Comparison of ENCODE assay signal across 11 mouse cellular contexts in the genomic region with DNA sequence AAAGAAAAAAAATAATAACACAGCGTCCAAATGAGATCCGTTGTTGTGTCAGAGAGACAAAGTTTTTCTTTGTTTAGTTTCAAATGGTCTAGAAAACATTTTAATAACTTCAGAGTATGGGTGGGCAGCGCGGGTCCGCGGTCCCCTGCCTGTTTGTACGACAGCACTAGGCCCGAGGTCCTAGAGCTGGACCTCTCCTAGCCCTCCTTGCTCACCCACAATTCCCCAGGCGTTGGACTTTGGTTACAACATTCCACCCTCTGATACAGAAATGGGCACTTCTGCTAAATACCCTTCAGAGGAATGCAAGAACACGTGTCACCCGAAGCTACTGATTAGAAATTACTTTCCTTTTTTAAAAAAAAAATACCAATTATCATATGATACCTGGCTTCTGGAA.
DNase-seq lines count a peak whose midpoint lies in the region; ATAC-seq and TF ChIP-seq lines count a peak whose summit lies in the region.
"Had no signal": no experiment of that assay in that cellular context is flagged by ENCODE, and none has a peak within 500 bp of the region (broad histone marks: within the 10 kb centered on the region; RNA-seq: fewer than 3 reads in every experiment).

No protein-coding gene starts in this region.

- H3K36me3 ChIP-seq in heart, embryonic 11.5 days (ENCODE audit: control insufficient read depth, insufficient read depth, low read length), result no peaks in the 10 kb centered on the region; the same call in 1 of the 2 replicates
- H3K36me3 ChIP-seq in stomach, embryonic 14.5 days (ENCODE audit: control insufficient read depth, insufficient read depth, low read length), result no peaks in the 10 kb centered on the region; the same call in 1 of the 2 replicates
- no peaks in the 10 kb centered on the region for H3K36me3 ChIP-seq in stomach, postnatal 0 days (ENCODE audit: control insufficient read depth, insufficient read depth, low read length)
- 0 out of 2 replicates have a peak, but pooled peaks cover under 1% of the 10 kb centered on the region for H3K36me3 ChIP-seq in limb, embryonic 10.5 days

- no peak overlapping the region for H3K27ac ChIP-seq in heart, embryonic 11.5 days (ENCODE audit: low read depth, low read length)
- no peak overlapping the region for H3K27ac ChIP-seq in stomach, embryonic 14.5 days (ENCODE audit: low read length)
- no peak overlapping the region for H3K27ac ChIP-seq in stomach, postnatal 0 days (replicated peaks)
- no peak overlapping the region for H3K27ac ChIP-seq in limb, embryonic 10.5 days

- TF ChIP-seq CTCF in stomach, postnatal 0 days (IDR thresholded peaks at IDR 0.05; ENCODE audit: low read depth), result no peak

- H3K4me1 ChIP-seq in heart, embryonic 11.5 days (ENCODE audit: control insufficient read depth, insufficient read depth, low read length), result peaks cover 6% of the 10 kb centered on the region
- peaks cover 9% of the 10 kb centered on the region; the same call in 1 of the 2 replicates for H3K4me1 ChIP-seq in stomach, embryonic 14.5 days (ENCODE audit: control insufficient read depth, insufficient read depth, low read length)
- no peaks in the 10 kb centered on the region for H3K4me1 ChIP-seq in stomach, postnatal 0 days (replicated peaks; ENCODE audit: control insufficient read depth, insufficient read depth)
- H3K4me1 ChIP-seq in limb, embryonic 10.5 days, result peaks cover 28% of the 10 kb centered on the region

- no peak for ATAC-seq in heart, embryonic 11.5 days (replicated peaks; ENCODE audit: insufficient number of reproducible peaks, low FRiP score, low TSS enrichment)
- no peak for ATAC-seq in stomach, embryonic 14.5 days (ENCODE audit: insufficient number of reproducible peaks, insufficient read depth, low FRiP score, low read depth)
- ATAC-seq in stomach, postnatal 0 days (ENCODE audit: low FRiP score, low TSS enrichment), result no peak

- no peak for TF ChIP-seq EP300 in stomach, postnatal 0 days (optimal IDR thresholded peaks at IDR 0.05)

- H3K9me3 ChIP-seq in heart, embryonic 11.5 days (replicated peaks; ENCODE audit: control insufficient read depth, low read length), result no peaks in the 10 kb centered on the region
- no peaks in the 10 kb centered on the region for H3K9me3 ChIP-seq in stomach, embryonic 14.5 days (ENCODE audit: control insufficient read depth, low read depth, low read length)
- H3K9me3 ChIP-seq in stomach, postnatal 0 days (ENCODE audit: control insufficient read depth, low read length), result no peaks in the 10 kb centered on the region
- no peaks in the 10 kb centered on the region for H3K9me3 ChIP-seq in limb, embryonic 10.5 days (replicated peaks)

- intact Hi-C loops in heart, postnatal 14 days (cut with DNase I), result loop anchor here (5.0 kb wide), 2 partner anchors 104 to 191 kb away; no protein-coding TSS in a partner anchor

- no peak overlapping the region for H3K4me3 ChIP-seq in heart, embryonic 11.5 days (ENCODE audit: low read depth, low read length)
- no peak overlapping the region for H3K4me3 ChIP-seq in stomach, embryonic 14.5 days (ENCODE audit: low read depth, low read length)
- no peak overlapping the region for H3K4me3 ChIP-seq in stomach, postnatal 0 days (ENCODE audit: low read depth, low read length)
- peak overlapping the region; percentile 39; the same call in 1 of the 2 replicates for H3K4me3 ChIP-seq in limb, embryonic 10.5 days

- H3K9ac ChIP-seq in heart, embryonic 11.5 days (ENCODE audit: low read depth, low read length), result no peak overlapping the region
- H3K9ac ChIP-seq in stomach, embryonic 14.5 days (replicated peaks; ENCODE audit: low read depth, low read length), result no peak overlapping the region
- no peak overlapping the region for H3K9ac ChIP-seq in stomach, postnatal 0 days (ENCODE audit: low read length)

- no peaks in the 10 kb centered on the region for H3K27me3 ChIP-seq in heart, embryonic 11.5 days (ENCODE audit: control insufficient read depth, insufficient read depth, low read length)
- H3K27me3 ChIP-seq in stomach, embryonic 14.5 days (ENCODE audit: control insufficient read depth, insufficient read depth, low read length), result no peaks in the 10 kb centered on the region
- H3K27me3 ChIP-seq in stomach, postnatal 0 days (ENCODE audit: control insufficient read depth, insufficient read depth, low read length), result no peaks in the 10 kb centered on the region
- peaks cover 34% of the 10 kb centered on the region for H3K27me3 ChIP-seq in limb, embryonic 10.5 days (ENCODE audit: low read depth, poor library complexity, severe bottlenecking)

- DNase-seq in heart, postnatal 14 days, result no peak
- DNase-seq in stomach, postnatal 0 days (ENCODE audit: low spot score), result no peak
- no peak for DNase-seq in limb, embryonic 10.5 days (ENCODE audit: low spot score)
- DNase-seq in cerebellum, postnatal 10 days, result no peak
- DNase-seq in spleen, postnatal 4 days (ENCODE audit: low spot score in 2 of 2), result no peak
- no peak for DNase-seq in lung, postnatal 14 days
- DNase-seq: adrenal gland, adult 2 months; B cell, adult 2 months; gastrocnemius, postnatal 25 days had no signal

- peak overlapping the region; percentile 66 for H3K4me2 ChIP-seq in heart, embryonic 11.5 days
- H3K4me2 ChIP-seq in stomach, embryonic 14.5 days (replicated peaks; ENCODE audit: low read depth, low read length), result peak overlapping the region; percentile 31; the same call in 1 of the 2 replicates
- no peak overlapping the region for H3K4me2 ChIP-seq in stomach, postnatal 0 days (replicated peaks; ENCODE audit: low read depth)

- 67% methylated on average over 11 of the region's 11 CpGs for WGBS in heart, embryonic 11.5 days (ENCODE audit: insufficient replicate concordance)
- 64% methylated on average over 11 of the region's 11 CpGs for WGBS in stomach, embryonic 14.5 days
- WGBS in stomach, postnatal 0 days, result 76% methylated on average over 11 of the region's 11 CpGs
- 80% methylated on average over 11 of the region's 11 CpGs for WGBS in limb, embryonic 10.5 days
